ENCODE assay signal across 11 mouse cellular contexts in the genomic region with DNA sequence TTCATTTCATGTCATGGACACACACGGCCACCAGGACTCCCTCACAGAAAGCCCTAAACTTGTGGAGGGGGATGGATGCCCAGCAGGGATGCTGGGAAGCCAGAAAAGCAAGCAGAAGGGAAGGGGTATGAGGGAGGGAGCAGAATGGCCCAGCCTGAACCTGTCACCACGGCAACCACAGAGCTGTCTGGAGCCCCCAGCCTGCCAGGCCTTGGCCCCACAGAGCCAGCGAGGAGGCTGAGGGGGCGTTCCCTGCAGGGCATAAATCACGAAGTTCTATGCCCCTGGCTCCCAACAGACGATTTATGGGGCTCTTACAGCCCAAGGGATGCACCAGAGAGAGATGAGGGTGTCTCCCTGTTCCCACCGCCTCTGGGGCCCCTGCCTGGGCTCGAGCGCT.
DNase-seq lines count a peak whose midpoint lies in the region; ATAC-seq and TF ChIP-seq lines count a peak whose summit lies in the region.
"Had no signal": no experiment of that assay in that cellular context is flagged by ENCODE, and none has a peak within 500 bp of the region (broad histone marks: within the 10 kb centered on the region; RNA-seq: fewer than 3 reads in every experiment).

No protein-coding gene starts in this region.

- H3K9ac ChIP-seq in hindbrain, postnatal 0 days (replicated peaks; ENCODE audit: low read length): no peak overlapping the region
- H3K9ac ChIP-seq in neural tube, embryonic 15.5 days (replicated peaks): no peak overlapping the region
- H3K9ac ChIP-seq in intestine, embryonic 16.5 days (ENCODE audit: low read depth, low read length): no peak overlapping the region
- H3K9ac ChIP-seq: forebrain, embryonic 12.5 days; intestine, embryonic 15.5 days had no signal

- H3K4me3 ChIP-seq in embryonic facial prominence, embryonic 10.5 days: no peak overlapping the region
- H3K4me3 ChIP-seq in hindbrain, postnatal 0 days (ENCODE audit: low read length): no peak overlapping the region
- no peak overlapping the region for H3K4me3 ChIP-seq in neural tube, embryonic 15.5 days (replicated peaks)
- no peak overlapping the region for H3K4me3 ChIP-seq in intestine, embryonic 16.5 days (ENCODE audit: low read length)
- H3K4me3 ChIP-seq: forebrain, embryonic 12.5 days; intestine, embryonic 15.5 days had no signal

- ATAC-seq in hindbrain, postnatal 0 days: peak; percentile 85
- peak; percentile 92 for ATAC-seq in neural tube, embryonic 15.5 days (ENCODE audit: low FRiP score)
- ATAC-seq in intestine, embryonic 16.5 days: no peak
- ATAC-seq: intestine, embryonic 15.5 days had no signal

- no peaks in the 10 kb centered on the region for H3K27me3 ChIP-seq in embryonic facial prominence, embryonic 10.5 days (replicated peaks; ENCODE audit: low read depth, poor library complexity, severe bottlenecking)
- no peaks in the 10 kb centered on the region for H3K27me3 ChIP-seq in hindbrain, postnatal 0 days (ENCODE audit: insufficient read depth, low read length)
- H3K27me3 ChIP-seq in neural tube, embryonic 15.5 days (replicated peaks): no peaks in the 10 kb centered on the region
- no peaks in the 10 kb centered on the region for H3K27me3 ChIP-seq in intestine, embryonic 16.5 days (replicated peaks; ENCODE audit: control insufficient read depth, insufficient read depth, low read length)
- H3K27me3 ChIP-seq: forebrain, embryonic 12.5 days; intestine, embryonic 15.5 days had no signal

- 56% methylated on average over 9 of the region's 9 CpGs for WGBS in embryonic facial prominence, embryonic 10.5 days
- 11% methylated on average over 9 of the region's 9 CpGs for WGBS in hindbrain, postnatal 0 days
- WGBS in neural tube, embryonic 15.5 days: 4% methylated on average over 9 of the region's 9 CpGs
- 23% methylated on average over 9 of the region's 9 CpGs for WGBS in intestine, embryonic 16.5 days

- no peaks in the 10 kb centered on the region for H3K9me3 ChIP-seq in embryonic facial prominence, embryonic 10.5 days
- no peaks in the 10 kb centered on the region for H3K9me3 ChIP-seq in hindbrain, postnatal 0 days (ENCODE audit: low read length)
- H3K9me3 ChIP-seq in neural tube, embryonic 15.5 days (replicated peaks): no peaks in the 10 kb centered on the region
- H3K9me3 ChIP-seq in intestine, embryonic 16.5 days (ENCODE audit: control insufficient read depth, low read length): no peaks in the 10 kb centered on the region
- H3K9me3 ChIP-seq: forebrain, embryonic 12.5 days; intestine, embryonic 15.5 days had no signal

- peaks cover 10% of the 10 kb centered on the region for H3K4me1 ChIP-seq in embryonic facial prominence, embryonic 10.5 days
- peaks cover 8% of the 10 kb centered on the region; the same call in 1 of the 2 replicates for H3K4me1 ChIP-seq in hindbrain, postnatal 0 days (ENCODE audit: insufficient read depth, low read length)
- peaks cover 15% of the 10 kb centered on the region for H3K4me1 ChIP-seq in neural tube, embryonic 15.5 days
- H3K4me1 ChIP-seq in intestine, embryonic 16.5 days (ENCODE audit: control insufficient read depth, insufficient read depth, low read length): peaks cover 9% of the 10 kb centered on the region; the same call in 1 of the 2 replicates

- TF ChIP-seq CTCF in hindbrain, postnatal 0 days (IDR thresholded peaks at IDR 0.05; ENCODE audit: low read depth): peak; percentile 45

- H3K27ac ChIP-seq in embryonic facial prominence, embryonic 10.5 days (replicated peaks): 0 out of 2 replicates have a peak overlapping the region, but pooled peaks have one; percentile 15
- H3K27ac ChIP-seq in hindbrain, postnatal 0 days: no peak overlapping the region
- H3K27ac ChIP-seq in neural tube, embryonic 15.5 days (replicated peaks): peak overlapping the region; percentile 67; the same call in 1 of the 2 replicates
- H3K27ac ChIP-seq in intestine, embryonic 16.5 days (ENCODE audit: low read length): no peak overlapping the region
- H3K27ac ChIP-seq: forebrain, embryonic 12.5 days; intestine, embryonic 15.5 days had no signal

- H3K36me3 ChIP-seq in embryonic facial prominence, embryonic 10.5 days (replicated peaks): no peaks in the 10 kb centered on the region
- no peaks in the 10 kb centered on the region for H3K36me3 ChIP-seq in hindbrain, postnatal 0 days (ENCODE audit: insufficient read depth, low read length)
- H3K36me3 ChIP-seq in neural tube, embryonic 15.5 days: no peaks in the 10 kb centered on the region
- H3K36me3 ChIP-seq in intestine, embryonic 16.5 days (ENCODE audit: control insufficient read depth, insufficient read depth, low read length): no peaks in the 10 kb centered on the region
- H3K36me3 ChIP-seq: forebrain, embryonic 12.5 days; intestine, embryonic 15.5 days had no signal

- peak; percentile 37 for DNase-seq in kidney, postnatal 10 days
- DNase-seq in kidney, postnatal 14 days: no peak
- no peak for DNase-seq in embryonic facial prominence, embryonic 10.5 days (ENCODE audit: low spot score)
- DNase-seq in hindbrain, postnatal 0 days (ENCODE audit: low spot score): peak; percentile 59
- DNase-seq in right cerebral cortex, postnatal 4 days: no peak
- DNase-seq: cerebellum, postnatal 36 days had no signal

- H3K4me2 ChIP-seq in hindbrain, postnatal 0 days (ENCODE audit: low read depth, low read length): no peak overlapping the region
- H3K4me2 ChIP-seq in neural tube, embryonic 15.5 days: no peak overlapping the region
- H3K4me2 ChIP-seq in intestine, embryonic 16.5 days (ENCODE audit: low read depth, low read length): no peak overlapping the region
- H3K4me2 ChIP-seq: forebrain, embryonic 12.5 days; heart, embryonic 11.5 days; intestine, embryonic 15.5 days had no signal

Comparison
In these comparisons a context has a peak if more than half of its experiments do, and no peak if none do; other contexts are left out.
1. DNase-seq: peak in kidney, postnatal 10 days (single experiment) and hindbrain, postnatal 0 days (single experiment); none in kidney, postnatal 14 days (single experiment), embryonic facial prominence, embryonic 10.5 days (single experiment) and right cerebral cortex, postnatal 4 days (single experiment).
2. H3K27ac ChIP-seq: peak in embryonic facial prominence, embryonic 10.5 days (single experiment) and neural tube, embryonic 15.5 days (single experiment); none in hindbrain, postnatal 0 days (single experiment) and intestine, embryonic 16.5 days (single experiment).